Mouse (Mus musculus): Measurements from ENCODE around the gene Gm9117. TPM values are rescaled to one million over a fixed set of nuclear protein-coding genes. Genes with fewer than 3 reads are reported as not detected.
"Not testable (repeated sequence)": the region's sequence is repeated elsewhere in the genome, so short reads cannot be mapped to it uniquely, and the experiment has no call there.

Gene Gm9117
- polyA plus RNA-seq (2015; fragmentation: Nextera tagmentation; extraction: Ambion mirVana), result not detected in 2 replicates

- not testable (repeated sequence) for H3K36me3 ChIP-seq; H3K9ac ChIP-seq (replicated peaks); H3K4me1 ChIP-seq; ATAC-seq (ENCODE audit: low FRiP score); H3K4me3 ChIP-seq (replicated peaks); H3K9me3 ChIP-seq (replicated peaks); H3K27me3 ChIP-seq (replicated peaks); H3K4me2 ChIP-seq; H3K27ac ChIP-seq (replicated peaks)
- WGBS, result 92% methylated on average over 4 of the region's 4 CpGs
Observed at GRCm38 (mm10) chr3:93943443-93943842, at the start of gene Gm9117. Gene Gm9117 (minus strand): TSS chr3:93943543.

GRCm38 (mm10) chr3:93968938-93969337 is 25.6 kb upstream of the Gm9117 start:
- H3K27me3 ChIP-seq (replicated peaks); H3K4me3 ChIP-seq (replicated peaks); H3K4me1 ChIP-seq; H3K9me3 ChIP-seq (replicated peaks); H3K27ac ChIP-seq (replicated peaks); H3K9ac ChIP-seq (replicated peaks); ATAC-seq (ENCODE audit: low FRiP score); H3K4me2 ChIP-seq; H3K36me3 ChIP-seq: not testable (repeated sequence)
- WGBS, result 91% methylated on average over 6 of the region's 6 CpGs

GRCm38 (mm10) chr3:93961214-93961613 is 17.9 kb upstream of the Gm9117 start, which contains the start of gene Tdpoz5:
Gene Tdpoz5 (minus strand): TSS chr3:93961314.
- 88% methylated on average over 2 of the region's 4 CpGs for WGBS
- not testable (repeated sequence) for H3K4me2 ChIP-seq; H3K9ac ChIP-seq (replicated peaks); H3K4me1 ChIP-seq; H3K4me3 ChIP-seq (replicated peaks); ATAC-seq (ENCODE audit: low FRiP score); H3K36me3 ChIP-seq; H3K27ac ChIP-seq (replicated peaks); H3K27me3 ChIP-seq (replicated peaks); H3K9me3 ChIP-seq (replicated peaks)

GRCm38 (mm10) chr3:93938386-93938785 is 5.0 kb downstream of the Gm9117 start:
- H3K4me3 ChIP-seq (replicated peaks); H3K9me3 ChIP-seq (replicated peaks); H3K9ac ChIP-seq (replicated peaks); H3K4me2 ChIP-seq; H3K27ac ChIP-seq (replicated peaks); H3K4me1 ChIP-seq; H3K27me3 ChIP-seq (replicated peaks); ATAC-seq (ENCODE audit: low FRiP score); H3K36me3 ChIP-seq: not testable (repeated sequence)
- 50% methylated on average over 1 of the region's 3 CpGs for WGBS

Other genes starting within 250 kb of the Gm9117 start
- not detected in 2 replicates for gene Gm5773, start 170.5 kb downstream of the Gm9117 start, polyA plus RNA-seq (2015; fragmentation: Nextera tagmentation; extraction: Ambion mirVana)
- gene Tdpoz4, start 147.1 kb downstream of the Gm9117 start, polyA plus RNA-seq (2015; fragmentation: Nextera tagmentation; extraction: Ambion mirVana), result not detected in 2 replicates
- not detected in 2 replicates for gene Tdpoz3, start 117.5 kb downstream of the Gm9117 start, polyA plus RNA-seq (2015; fragmentation: Nextera tagmentation; extraction: Ambion mirVana)
- gene Tdpoz5, start 17.8 kb upstream of the Gm9117 start, polyA plus RNA-seq (2015; fragmentation: Nextera tagmentation; extraction: Ambion mirVana), result not detected in 2 replicates
- gene Gm9125, start 111.3 kb upstream of the Gm9117 start, polyA plus RNA-seq (2015; fragmentation: Nextera tagmentation; extraction: Ambion mirVana), result 0.08 TPM in 1 of 2 replicates, not detected in the other
- not detected in 2 replicates for gene Gm10697, start 129.1 kb upstream of the Gm9117 start, polyA plus RNA-seq (2015; fragmentation: Nextera tagmentation; extraction: Ambion mirVana)
- not detected in 2 replicates for gene Gm10696, start 234.7 kb upstream of the Gm9117 start, polyA plus RNA-seq (2015; fragmentation: Nextera tagmentation; extraction: Ambion mirVana)